Mouse (Mus musculus) bone marrow macrophage, adult 2 months (primary cell): ENCODE measurements at regions not wholly inside any gene's neighbourhood (a gene's known extent, or its start where the extent isn't known, plus 50 kb on each side); places are given as distances from the start of the nearest gene placed in this dataset.

Experiments used
- CTCF ChIP-seq: IDR thresholded peaks from 2 replicates; pipeline ENCODE4 v1.5.1; 2012; ENCODE audit warnings: low read depth, mild to moderate bottlenecking, low read length, moderate library complexity
- POLR2A ChIP-seq: IDR thresholded peaks from 2 replicates; pipeline ENCODE4 v1.6.1; 2012; ENCODE audit warnings: mild to moderate bottlenecking, low read depth, low read length, borderline replicate concordance

DNA sequence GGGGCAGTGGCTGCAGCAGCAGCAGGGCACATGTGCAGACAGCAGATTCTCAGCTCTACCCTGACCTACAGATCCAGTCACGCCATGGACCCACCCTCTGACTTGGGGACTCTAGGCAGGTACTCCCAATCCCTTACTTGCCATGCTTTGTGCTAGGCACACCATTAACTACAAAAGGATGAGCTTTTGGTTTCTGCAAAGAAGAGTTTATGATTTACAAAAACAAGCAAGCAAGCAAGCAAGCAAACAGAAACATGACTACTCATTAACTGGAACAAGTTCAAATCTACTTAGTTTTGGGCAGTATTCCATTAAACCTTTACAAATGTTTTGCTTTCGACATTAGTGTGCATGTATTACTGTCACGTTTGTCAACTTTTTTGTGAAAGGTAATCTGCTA is 309.0 kb upstream of the Nmur2 start:
- no peak for TF ChIP-seq CTCF
- no peak for TF ChIP-seq POLR2A
